Mouse (Mus musculus) inflammation-experienced regulatory T-cells (primary cell): Measurements from ENCODE around the gene Cdk2. TPM values are rescaled to one million over a fixed set of nuclear protein-coding genes. Genes with fewer than 3 reads are reported as not detected.

ENCODE experiments used
- polyA plus RNA-seq, 2 experiments: library from polyadenylated mRNA; unstranded; fragments of 100-300 nt; shearing (Covaris generic); gene quantifications; one replicate each; pipeline ENCODE4 v1.2.1; 2017

The Cdk2 gene
- polyA plus RNA-seq, result 10 to 100 TPM; 33.2 to 43.0 TPM

DNA sequence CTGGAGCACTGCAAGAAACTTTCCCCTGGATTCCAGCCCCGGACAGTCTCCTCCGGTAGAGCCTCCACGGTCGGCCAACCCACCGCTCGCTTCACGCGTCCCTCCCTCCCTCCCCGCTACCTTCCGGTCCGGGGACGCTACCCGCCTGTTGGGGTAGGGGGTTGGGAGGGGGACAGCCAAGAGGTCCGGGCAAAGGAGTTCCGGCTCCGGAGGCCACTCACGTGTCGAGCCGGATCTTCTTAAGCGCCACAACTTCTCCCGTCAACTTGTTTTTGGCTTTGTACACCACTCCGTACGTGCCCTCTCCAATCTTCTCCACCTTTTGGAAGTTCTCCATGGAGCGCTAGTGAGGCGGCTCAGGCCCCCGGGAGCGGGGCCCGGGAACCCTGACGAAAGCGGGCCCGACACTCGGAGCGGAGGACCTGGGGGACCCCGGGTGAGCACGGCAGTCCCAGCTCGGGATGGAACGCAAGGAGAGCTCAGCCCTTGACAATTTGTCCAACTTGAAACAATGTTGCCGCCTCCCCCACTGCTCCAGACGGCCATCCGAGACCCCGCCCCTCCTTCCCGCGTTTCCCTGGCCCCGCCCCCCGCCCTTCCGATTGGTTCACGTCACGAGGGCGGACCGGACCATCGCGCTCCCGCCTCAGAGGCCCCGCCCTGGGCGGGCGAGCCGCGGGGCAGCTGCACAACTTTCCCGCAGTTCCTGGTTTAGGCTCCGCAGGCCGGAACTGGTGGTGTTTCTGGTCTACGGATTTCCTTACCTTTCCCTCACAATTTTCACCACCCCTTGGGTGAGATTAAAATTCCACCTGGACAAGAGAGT, at the start of gene Cdk2:
Gene Cdk2 (minus strand): TSS at position 541 of the 826 bp plus-strand sequence.

DNA sequence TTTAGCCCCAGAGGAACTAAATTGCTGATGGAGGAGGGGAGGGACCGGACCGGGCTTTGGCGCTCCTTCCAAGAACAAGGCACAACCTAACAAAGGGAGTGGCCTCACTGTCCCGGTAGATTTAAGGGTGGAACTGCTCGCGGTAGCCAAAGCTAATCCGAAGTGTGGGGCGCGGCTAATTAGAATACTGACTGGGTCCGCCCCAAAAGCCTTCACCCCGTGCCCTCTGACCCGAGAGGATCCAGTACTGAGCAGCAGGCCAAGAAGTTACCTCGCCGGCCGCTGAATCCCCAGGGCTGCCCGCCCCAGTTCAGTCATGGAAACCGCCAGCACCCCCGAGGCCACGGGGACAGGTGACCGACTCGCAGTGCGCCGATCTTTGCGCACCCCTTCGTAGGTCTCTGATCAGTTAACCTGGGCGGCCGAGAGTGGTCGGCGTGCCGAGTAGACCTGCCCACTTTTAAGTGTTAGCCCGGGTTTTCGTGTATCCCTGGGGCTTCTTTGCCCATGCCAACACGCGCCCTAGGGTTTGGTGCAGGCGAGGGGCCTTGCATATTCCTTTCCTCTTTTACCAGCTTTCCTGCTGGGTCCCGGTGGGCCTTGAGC, 42.9 kb upstream of the Cdk2 start, which contains the start of gene Pym1:
Gene Pym1 (plus strand): TSS at position 244 of the 606 bp plus-strand sequence.

DNA sequence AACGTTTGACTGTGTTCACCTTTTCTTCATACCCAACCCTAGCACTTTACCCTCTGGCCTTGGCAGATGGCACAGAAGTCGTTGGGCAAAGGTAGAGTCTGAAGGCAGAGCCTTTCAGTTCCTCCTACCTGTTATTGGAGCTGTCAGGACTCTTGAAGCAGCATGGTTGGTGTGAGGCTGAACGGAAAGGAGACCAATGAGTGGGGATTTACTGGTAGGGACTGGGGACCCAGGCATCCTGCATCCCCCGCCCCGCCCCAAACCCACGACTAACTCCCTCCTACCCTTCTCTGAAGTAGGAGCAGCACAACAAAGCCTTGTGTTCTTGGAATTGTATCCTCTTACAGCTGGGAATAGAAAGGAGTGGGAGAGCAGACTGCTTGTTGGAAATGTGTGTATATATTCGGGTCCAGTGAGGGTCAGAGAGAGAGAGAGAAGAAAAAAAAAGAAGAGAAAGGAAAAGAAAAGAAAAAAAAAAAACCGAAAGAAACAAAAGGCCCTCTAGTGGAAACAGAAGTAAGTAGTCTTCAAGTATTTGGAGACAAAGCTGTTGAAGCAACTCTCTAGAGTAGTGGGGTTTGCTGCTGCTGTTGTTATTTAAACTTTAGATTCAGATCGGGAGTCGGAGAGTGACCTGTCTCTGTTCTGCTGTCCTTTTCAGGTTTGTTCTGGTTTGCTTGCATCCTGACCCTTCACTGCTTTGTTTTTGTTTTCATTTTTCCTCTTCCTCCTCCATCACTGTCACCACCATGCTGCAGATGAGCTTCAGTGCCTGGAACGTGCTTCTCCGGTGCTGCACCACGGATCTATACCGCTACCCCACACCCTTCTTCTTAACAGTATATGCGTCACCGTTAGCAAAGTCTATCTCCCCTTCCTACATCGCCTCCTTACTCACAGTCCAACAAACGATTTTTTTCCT, 40.1 kb upstream of the Cdk2 start, which contains the start of gene Dgka:
Gene Dgka (minus strand): TSS at position 176 of the 922 bp plus-strand sequence.

DNA sequence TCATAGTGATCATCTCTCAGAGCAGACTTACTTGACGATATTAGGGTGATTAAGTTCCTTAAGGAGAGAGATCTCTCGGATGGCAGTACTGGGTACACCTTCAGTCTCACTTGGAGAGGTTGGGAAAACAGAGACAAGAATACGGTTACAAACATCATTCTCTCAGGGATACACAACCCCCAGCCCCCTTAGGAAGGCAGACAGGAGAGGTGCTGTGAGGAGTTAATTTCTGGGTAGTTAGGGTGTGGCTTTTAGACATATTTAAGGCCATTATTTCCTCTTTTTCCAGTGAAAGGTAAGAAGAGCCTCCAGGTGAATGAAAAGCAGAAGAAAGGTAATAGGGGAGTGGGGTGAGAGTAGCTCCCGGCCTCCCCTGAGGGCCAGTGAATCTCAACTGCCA, 936 bp downstream of the Cdk2 start, which contains the start of gene Pmel:
Gene Pmel (plus strand): TSS at position 301 of the 400 bp plus-strand sequence.

DNA sequence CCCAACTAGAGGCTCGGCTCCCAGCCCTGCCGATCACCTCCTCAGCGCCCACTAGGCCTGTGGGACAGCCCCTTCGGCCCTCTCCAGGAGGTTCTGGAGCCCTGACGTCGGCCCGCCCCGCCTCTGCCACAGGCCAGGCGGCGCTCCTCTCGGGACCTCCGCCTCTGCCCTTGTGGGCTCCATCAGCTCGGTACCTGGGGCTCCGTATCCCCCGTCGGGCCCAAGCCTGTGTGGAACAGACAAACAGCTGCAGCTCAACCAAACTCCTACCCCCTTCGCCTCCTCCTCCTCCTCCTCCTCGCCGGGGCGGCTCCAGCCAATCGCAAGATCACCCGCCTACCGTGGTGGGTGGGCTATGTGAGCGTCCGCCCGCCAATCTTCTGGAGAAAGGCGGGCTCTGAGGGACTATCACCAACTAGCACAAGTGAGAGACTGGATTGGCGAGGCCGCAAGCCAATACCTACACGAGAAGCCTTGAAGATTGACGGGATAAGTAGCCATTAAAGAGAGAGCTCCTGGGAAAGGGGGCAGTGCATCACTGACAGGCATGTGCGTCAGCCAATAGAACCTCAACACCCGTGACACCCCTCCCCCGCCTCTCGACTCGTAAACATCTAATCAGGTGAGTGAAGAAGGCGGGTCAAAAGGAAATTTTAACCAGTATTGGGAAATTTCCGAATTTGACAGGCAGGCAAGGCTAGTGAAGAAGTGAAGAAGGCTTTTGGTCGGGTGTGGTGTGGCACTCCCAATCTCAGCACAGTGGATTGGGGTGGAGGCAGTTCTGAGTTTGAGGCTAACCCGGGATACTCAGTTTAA, 8.6 kb downstream of the Cdk2 start, which contains the start of gene Rab5b:
Gene Rab5b (minus strand): TSS at position 273 of the 816 bp plus-strand sequence.

DNA sequence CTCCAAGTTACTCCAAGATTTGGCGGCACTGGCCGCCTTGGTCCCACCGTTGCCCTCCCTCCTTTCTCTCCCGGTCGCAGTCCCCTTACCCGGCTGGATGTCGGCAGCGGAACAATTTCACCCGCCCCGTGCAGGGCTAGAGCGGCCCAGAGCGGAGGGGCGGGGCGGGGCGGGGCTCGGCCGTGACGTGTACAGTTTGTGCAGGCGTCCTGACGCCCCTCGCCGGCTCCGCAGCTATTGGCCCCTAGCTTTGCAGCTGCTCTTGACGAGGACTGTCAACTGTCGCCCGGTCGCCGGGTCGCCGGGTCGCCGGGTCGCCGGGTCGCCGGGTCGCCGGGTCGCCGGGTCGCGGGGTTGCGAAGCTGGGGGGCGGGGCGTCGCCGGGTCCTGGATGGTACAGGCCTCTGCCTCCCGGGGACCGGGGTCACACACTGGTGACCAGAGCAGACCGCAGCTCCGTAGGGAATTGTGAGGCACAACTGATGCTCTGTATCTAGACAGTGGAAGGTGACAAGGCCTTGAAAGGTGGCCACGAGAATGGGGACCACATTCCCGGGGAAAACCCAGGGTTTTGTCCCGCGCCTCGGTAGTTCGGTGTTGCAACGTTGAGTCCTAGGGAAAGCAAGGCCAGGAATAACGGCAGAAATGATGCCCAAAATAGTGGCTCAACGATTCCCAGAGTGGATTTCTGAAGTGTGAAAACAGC, 30.9 kb downstream of the Cdk2 start, which contains the start of gene Suox:
Gene Suox (minus strand): TSS at position 311 of the 706 bp plus-strand sequence.

Other genes starting within 250 kb of the Cdk2 start
- gene Smarcc2, start 245.8 kb downstream of the Cdk2 start, polyA plus RNA-seq, result 100 to 1,000 TPM; 111 to 120 TPM
- gene Myl6, start 210.9 kb downstream of the Cdk2 start, polyA plus RNA-seq, result 1,000 to 10,000 TPM; 1,313 to 1,615 TPM
- 1 to 10 TPM; 2.7 to 4.7 TPM for gene Myl6b, start 206.3 kb downstream of the Cdk2 start, polyA plus RNA-seq
- 100 to 1,000 TPM; 216 to 394 TPM for gene Esyt1, start 179.2 kb downstream of the Cdk2 start, polyA plus RNA-seq
- gene Zc3h10, start 157.3 kb downstream of the Cdk2 start, polyA plus RNA-seq, result 10 to 100 TPM; 22.0 to 27.4 TPM
- 1,000 to 10,000 TPM; 2,016 to 2,109 TPM for gene Rpl41, start 155.7 kb downstream of the Cdk2 start, polyA plus RNA-seq
- gene Pa2g4, start 139.0 kb downstream of the Cdk2 start, polyA plus RNA-seq, result 10 to 100 TPM; 26.4 to 30.0 TPM
- gene Erbb3, start 115.4 kb downstream of the Cdk2 start, polyA plus RNA-seq, result 1 to 10 TPM; 2.9 to 8.1 TPM
- gene Rps26, start 78.3 kb downstream of the Cdk2 start, polyA plus RNA-seq, result 100 to 1,000 TPM; 473 to 520 TPM
- 100 to 1,000 TPM in 1 of 2 experiments, 10 to 100 TPM in 1; 71.0 to 105 TPM for gene Ikzf4, start 59.0 kb downstream of the Cdk2 start, polyA plus RNA-seq
- 10 to 100 TPM; 46.6 to 47.9 TPM for gene Suox, start 31.0 kb downstream of the Cdk2 start, polyA plus RNA-seq
- 10 to 100 TPM; 44.2 to 45.0 TPM for gene Rab5b, start 8.8 kb downstream of the Cdk2 start, polyA plus RNA-seq
- gene Pmel, start 836 bp downstream of the Cdk2 start, polyA plus RNA-seq, result 1 to 10 TPM; 2.9 to 5.1 TPM
- 100 to 1,000 TPM; 564 to 912 TPM for gene Dgka, start 39.8 kb upstream of the Cdk2 start, polyA plus RNA-seq
- gene Pym1, start 42.9 kb upstream of the Cdk2 start, polyA plus RNA-seq, result 10 to 100 TPM; 30.7 to 44.7 TPM
- 1 to 10 TPM in 1 of 2 experiments, under 1 TPM in 1; 0.27 to 1.1 TPM for gene Mmp19, start 85.9 kb upstream of the Cdk2 start, polyA plus RNA-seq
- gene Dnajc14, start 99.0 kb upstream of the Cdk2 start, polyA plus RNA-seq, result 100 to 1,000 TPM in 1 of 2 experiments, 10 to 100 TPM in 1; 99.0 to 113 TPM
- 1 to 10 TPM; 2.2 to 4.1 TPM for gene Tmem198b, start 99.3 kb upstream of the Cdk2 start, polyA plus RNA-seq
- 100 to 1,000 TPM; 138 to 144 TPM for gene Sarnp, start 112.3 kb upstream of the Cdk2 start, polyA plus RNA-seq
- gene Ormdl2, start 116.6 kb upstream of the Cdk2 start, polyA plus RNA-seq, result 10 to 100 TPM; 65.4 to 69.2 TPM
- gene Gdf11, start 186.7 kb upstream of the Cdk2 start, polyA plus RNA-seq, result 1 to 10 TPM; 2.9 TPM
- gene Cd63, start 196.0 kb upstream of the Cdk2 start, polyA plus RNA-seq, result 1 to 10 TPM in 1 of 2 experiments, under 1 TPM in 1; 0.86 to 6.2 TPM
- 10 to 100 TPM; 13.9 to 24.2 TPM for gene Rdh5, start 217.9 kb upstream of the Cdk2 start, polyA plus RNA-seq
- 100 to 1,000 TPM; 113 to 188 TPM for gene Bloc1s1, start 219.0 kb upstream of the Cdk2 start, polyA plus RNA-seq
- gene Itga7, start 228.8 kb upstream of the Cdk2 start, polyA plus RNA-seq, result 10 to 100 TPM in 1 of 2 experiments, 1 to 10 TPM in 1; 3.9 to 21.2 TPM